In the genomic region with DNA sequence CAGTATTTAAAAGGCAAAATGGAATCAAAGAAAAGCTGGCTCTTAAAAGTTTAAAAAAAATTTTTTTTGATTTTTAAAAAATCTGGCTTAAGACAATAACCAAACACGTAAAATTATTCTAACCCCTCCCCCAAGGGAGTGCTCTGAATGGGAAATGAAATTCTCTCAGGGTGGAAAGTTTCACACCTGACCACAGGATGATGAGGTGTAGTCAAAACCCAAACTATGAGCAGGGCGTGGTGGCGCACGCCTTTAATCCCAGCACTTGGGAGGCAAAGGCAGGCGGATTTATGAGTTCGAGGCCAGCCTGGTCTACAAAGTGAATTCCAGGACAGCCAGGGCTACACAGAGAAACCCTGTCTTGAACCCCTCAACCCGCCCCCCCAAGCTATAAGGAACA, we compare ENCODE assay signal across 8 mouse cellular contexts. TPM values are rescaled to one million over a fixed set of nuclear protein-coding genes. Genes with fewer than 3 reads are reported as not detected.
DNase-seq lines count a peak whose midpoint lies in the region; ATAC-seq and TF ChIP-seq lines count a peak whose summit lies in the region.
"Not testable (repeated sequence)": the region's sequence is repeated elsewhere in the genome, so short reads cannot be mapped to it uniquely, and the experiment has no call there.

No protein-coding gene starts in this region.

- not testable (repeated sequence) for H3K27ac ChIP-seq in embryonic facial prominence, embryonic 12.5 days; forebrain, postnatal 0 days (ENCODE audit: low read depth, low read length); hindbrain, embryonic 12.5 days; kidney, embryonic 14.5 days (ENCODE audit: low read depth, low read length); liver, embryonic 13.5 days; midbrain, embryonic 13.5 days

- not testable (repeated sequence) for ATAC-seq in embryonic facial prominence, embryonic 12.5 days (ENCODE audit: insufficient number of reproducible peaks, insufficient read depth, low FRiP score, low TSS enrichment); forebrain, postnatal 0 days; hindbrain, embryonic 12.5 days (ENCODE audit: low FRiP score); kidney, embryonic 14.5 days (ENCODE audit: low FRiP score, low TSS enrichment); liver, embryonic 13.5 days (ENCODE audit: low read depth); midbrain, embryonic 13.5 days

- H3K27me3 ChIP-seq in embryonic facial prominence, embryonic 12.5 days; forebrain, postnatal 0 days (ENCODE audit: insufficient read depth, low read length); hindbrain, embryonic 12.5 days; kidney, embryonic 14.5 days (ENCODE audit: control insufficient read depth, insufficient read depth, low read length); liver, embryonic 13.5 days; midbrain, embryonic 13.5 days; splenic B cell, adult 2 months (ENCODE audit: control insufficient read depth, insufficient read depth, low read length, poor library complexity, severe bottlenecking): not testable (repeated sequence)

- peak overlapping the region; percentile 73 for H3K4me2 ChIP-seq in embryonic facial prominence, embryonic 12.5 days (replicated peaks)
- H3K4me2 ChIP-seq in forebrain, postnatal 0 days (ENCODE audit: low read depth) = 0 out of 2 replicates have a peak overlapping the region, but pooled peaks have one; percentile 72
- peak overlapping the region; percentile 63 for H3K4me2 ChIP-seq in hindbrain, embryonic 12.5 days (replicated peaks)
- peak overlapping the region; percentile 47 for H3K4me2 ChIP-seq in kidney, embryonic 14.5 days (replicated peaks; ENCODE audit: low read depth, low read length)
- H3K4me2 ChIP-seq in liver, embryonic 13.5 days = peak overlapping the region; percentile 76
- peak overlapping the region; percentile 66 for H3K4me2 ChIP-seq in midbrain, embryonic 13.5 days (replicated peaks)

- H3K4me1 ChIP-seq in embryonic facial prominence, embryonic 12.5 days; forebrain, postnatal 0 days (ENCODE audit: insufficient read depth): not testable (repeated sequence)
- peaks cover 14% of the 10 kb centered on the region for H3K4me1 ChIP-seq in hindbrain, embryonic 12.5 days
- peaks cover 11% of the 10 kb centered on the region; the same call in 1 of the 2 replicates for H3K4me1 ChIP-seq in kidney, embryonic 14.5 days (ENCODE audit: control insufficient read depth, insufficient read depth, low read length)
- H3K4me1 ChIP-seq in liver, embryonic 13.5 days (replicated peaks) = peaks cover 51% of the 10 kb centered on the region
- H3K4me1 ChIP-seq in midbrain, embryonic 13.5 days (replicated peaks) = peaks cover 15% of the 10 kb centered on the region

- 82% methylated on average over 7 of the region's 7 CpGs for WGBS in embryonic facial prominence, embryonic 12.5 days
- WGBS in forebrain, postnatal 0 days = 91% methylated on average over 7 of the region's 7 CpGs
- 95% methylated on average over 7 of the region's 7 CpGs for WGBS in hindbrain, embryonic 12.5 days
- 64% methylated on average over 7 of the region's 7 CpGs for WGBS in kidney, embryonic 14.5 days
- 78% methylated on average over 7 of the region's 7 CpGs for WGBS in liver, embryonic 13.5 days (ENCODE audit: insufficient replicate concordance)
- WGBS in midbrain, embryonic 13.5 days = 87% methylated on average over 7 of the region's 7 CpGs

- not testable (repeated sequence) for H3K9me3 ChIP-seq in embryonic facial prominence, embryonic 12.5 days; forebrain, postnatal 0 days (ENCODE audit: low read length); hindbrain, embryonic 12.5 days (replicated peaks); kidney, embryonic 14.5 days (ENCODE audit: control insufficient read depth, low read length); liver, embryonic 13.5 days (replicated peaks); midbrain, embryonic 13.5 days

- peak overlapping the region; percentile 97 for H3K4me3 ChIP-seq in embryonic facial prominence, embryonic 12.5 days
- not testable (repeated sequence) for H3K4me3 ChIP-seq in forebrain, postnatal 0 days (ENCODE audit: low read depth, low read length)
- 0 out of 2 replicates have a peak overlapping the region, but pooled peaks have one; percentile 96 for H3K4me3 ChIP-seq in hindbrain, embryonic 12.5 days
- H3K4me3 ChIP-seq in kidney, embryonic 14.5 days (ENCODE audit: low read length) = peak overlapping the region; percentile 88
- H3K4me3 ChIP-seq in liver, embryonic 13.5 days (replicated peaks) = peak overlapping the region; percentile 96
- peak overlapping the region; percentile 98 for H3K4me3 ChIP-seq in midbrain, embryonic 13.5 days (replicated peaks)

- TF ChIP-seq CTCF in forebrain, postnatal 0 days (IDR thresholded peaks at IDR 0.05; ENCODE audit: low read depth) = not testable (repeated sequence)

- peaks cover 46% of the 10 kb centered on the region for H3K36me3 ChIP-seq in embryonic facial prominence, embryonic 12.5 days
- peaks cover 46% of the 10 kb centered on the region for H3K36me3 ChIP-seq in forebrain, postnatal 0 days (ENCODE audit: insufficient read depth)
- peaks cover 45% of the 10 kb centered on the region for H3K36me3 ChIP-seq in hindbrain, embryonic 12.5 days
- peaks cover 48% of the 10 kb centered on the region for H3K36me3 ChIP-seq in kidney, embryonic 14.5 days (ENCODE audit: control insufficient read depth, insufficient read depth, low read length)
- peaks cover 47% of the 10 kb centered on the region for H3K36me3 ChIP-seq in liver, embryonic 13.5 days
- peaks cover 47% of the 10 kb centered on the region for H3K36me3 ChIP-seq in midbrain, embryonic 13.5 days
- peaks cover 13% of the 10 kb centered on the region for H3K36me3 ChIP-seq in splenic B cell, adult 2 months (ENCODE audit: control insufficient read depth, insufficient read depth, low read length, poor library complexity, severe bottlenecking)

- 0 out of 2 replicates have a peak overlapping the region, but pooled peaks have one; percentile 99 for H3K9ac ChIP-seq in embryonic facial prominence, embryonic 12.5 days
- not testable (repeated sequence) for H3K9ac ChIP-seq in forebrain, postnatal 0 days; hindbrain, embryonic 12.5 days; liver, embryonic 13.5 days; midbrain, embryonic 13.5 days (replicated peaks)
- peak overlapping the region; percentile 100; the same call in 1 of the 2 replicates for H3K9ac ChIP-seq in kidney, embryonic 14.5 days (ENCODE audit: low read depth, low read length)

- DNase-seq in A20 (ENCODE audit: low read depth, low spot score) = peak; percentile 39
- not testable (repeated sequence) for DNase-seq in forebrain, postnatal 0 days; liver, embryonic 13.5 days
- peak; percentile 71 for DNase-seq in splenic B cell, adult 2 months (ENCODE audit: low read depth, low spot score)

RNA-seq across cellular contexts. Expression of gene Polr2m, which starts 1.9 kb away (rescaled TPM):
- polyA plus RNA-seq in embryonic facial prominence, embryonic 12.5 days (2016; fragmentation: Nextera tagmentation; extraction: Ambion mirVana) = 559 and 561 TPM in 2 replicates
- total RNA-seq in forebrain, postnatal 0 days (2014; rRNA removed) = 190 and 218 TPM in 2 replicates
- polyA plus RNA-seq in forebrain, postnatal 0 days (2015; fragmentation: Nextera tagmentation; extraction: Ambion mirVana) = 246 and 279 TPM in 2 replicates
- 416 and 427 TPM in 2 replicates for polyA plus RNA-seq in hindbrain, embryonic 12.5 days (2016; fragmentation: Nextera tagmentation; extraction: Ambion mirVana)
- 277 and 453 TPM in 2 replicates for polyA plus RNA-seq in kidney, embryonic 14.5 days (2014; fragmentation: Nextera tagmentation; extraction: Ambion mirVana)
- 153 and 162 TPM in 2 replicates for polyA plus RNA-seq in liver, embryonic 13.5 days (2015; fragmentation: Nextera tagmentation; extraction: Ambion mirVana)
- polyA plus RNA-seq in midbrain, embryonic 13.5 days (2015; fragmentation: Nextera tagmentation; extraction: Ambion mirVana) = 366 and 377 TPM in 2 replicates
